In the genomic region with DNA sequence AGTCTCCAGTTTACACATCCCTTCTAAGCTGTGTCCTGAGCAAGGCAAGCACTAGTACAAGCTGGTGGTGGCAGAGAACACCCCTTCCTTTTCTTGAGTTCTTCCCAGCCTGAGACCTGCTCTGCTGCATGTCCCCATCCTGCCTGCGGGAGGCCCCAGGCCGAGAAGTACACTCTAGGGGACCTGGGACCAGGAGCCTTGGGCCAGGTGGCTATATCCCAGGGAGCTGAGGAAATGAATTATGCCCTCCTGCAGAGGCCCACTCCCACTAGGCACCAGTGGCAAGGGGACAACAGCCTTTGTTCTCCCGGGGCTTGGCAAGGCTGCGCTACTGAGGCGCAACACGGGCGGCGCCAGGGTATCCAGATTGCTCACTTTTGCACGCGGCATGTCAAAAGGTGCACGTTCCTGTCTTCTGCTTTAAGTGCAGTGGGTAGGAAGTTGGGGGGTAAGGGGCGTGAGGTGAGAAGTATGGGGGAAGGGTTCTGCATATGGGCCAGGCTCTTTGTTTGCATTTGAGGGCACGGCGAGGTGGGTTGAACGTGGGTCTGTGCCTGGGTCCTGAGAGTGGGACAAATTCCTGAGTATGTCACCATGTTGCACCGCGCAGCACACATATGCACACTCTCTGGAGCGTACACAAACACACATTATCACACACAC, we compare ENCODE assay signal across 7 mouse cellular contexts. TPM values are rescaled to one million over a fixed set of nuclear protein-coding genes. Genes with fewer than 3 reads are reported as not detected.
DNase-seq lines count a peak whose midpoint lies in the region; ATAC-seq lines count a peak whose summit lies in the region.

No protein-coding gene starts in this region.

- H3K4me1 ChIP-seq in heart, embryonic 16.5 days (ENCODE audit: control insufficient read depth, insufficient read depth, low read length): no peaks in the 10 kb centered on the region
- H3K4me1 ChIP-seq in limb, embryonic 15.5 days: 0 out of 2 replicates have a peak, but pooled peaks cover 6% of the 10 kb centered on the region
- H3K4me1 ChIP-seq in stomach, embryonic 14.5 days (ENCODE audit: control insufficient read depth, insufficient read depth, low read length): no peaks in the 10 kb centered on the region

- no peaks in the 10 kb centered on the region for H3K36me3 ChIP-seq in heart, embryonic 16.5 days (ENCODE audit: control insufficient read depth, insufficient read depth)
- H3K36me3 ChIP-seq in limb, embryonic 15.5 days: no peaks in the 10 kb centered on the region
- no peaks in the 10 kb centered on the region for H3K36me3 ChIP-seq in stomach, embryonic 14.5 days (ENCODE audit: control insufficient read depth, insufficient read depth, low read length)

- peak overlapping the region; percentile 41; the same call in 1 of the 2 replicates for H3K9ac ChIP-seq in heart, embryonic 16.5 days (ENCODE audit: low read length)
- H3K9ac ChIP-seq in limb, embryonic 15.5 days: no peak overlapping the region
- no peak overlapping the region for H3K9ac ChIP-seq in stomach, embryonic 14.5 days (replicated peaks; ENCODE audit: low read depth, low read length)

- peak; percentile 61 for ATAC-seq in common myeloid progenitor, adult 5-6 weeks (replicated peaks; ENCODE audit: low read depth, poor library complexity, severe bottlenecking)
- ATAC-seq in heart, embryonic 16.5 days (replicated peaks; ENCODE audit: extremely low read depth, insufficient read depth, low FRiP score): no peak; the same call in 1 of the 2 replicates
- no peak for ATAC-seq in limb, embryonic 15.5 days (ENCODE audit: insufficient number of reproducible peaks, low FRiP score, low TSS enrichment, low read depth)
- no peak for ATAC-seq in stomach, embryonic 14.5 days (ENCODE audit: insufficient number of reproducible peaks, insufficient read depth, low FRiP score, low read depth)
- no peak for ATAC-seq in monocyte, adult 5-6 weeks (replicated peaks; ENCODE audit: insufficient number of reproducible peaks, low FRiP score, low TSS enrichment, poor library complexity, severe bottlenecking)

- DNase-seq in thymus, adult 18-20 months: peak; percentile 2 to 7
- DNase-seq in thymus, postnatal 0 days (ENCODE audit: low spot score): no peak

- no peaks in the 10 kb centered on the region for H3K9me3 ChIP-seq in heart, embryonic 16.5 days (replicated peaks; ENCODE audit: control insufficient read depth, low read length)
- no peaks in the 10 kb centered on the region for H3K9me3 ChIP-seq in limb, embryonic 15.5 days
- H3K9me3 ChIP-seq in stomach, embryonic 14.5 days (ENCODE audit: control insufficient read depth, low read depth, low read length): no peaks in the 10 kb centered on the region

- H3K4me3 ChIP-seq in heart, embryonic 16.5 days (ENCODE audit: low read length): peak overlapping the region; percentile 64
- H3K4me3 ChIP-seq in limb, embryonic 15.5 days: peak overlapping the region; percentile 49
- peak overlapping the region; percentile 34; the same call in 1 of the 2 replicates for H3K4me3 ChIP-seq in stomach, embryonic 14.5 days (ENCODE audit: low read depth, low read length)

- no peak overlapping the region for H3K27ac ChIP-seq in heart, embryonic 16.5 days (ENCODE audit: low read length)
- no peak overlapping the region for H3K27ac ChIP-seq in limb, embryonic 15.5 days
- H3K27ac ChIP-seq in stomach, embryonic 14.5 days (ENCODE audit: low read length): no peak overlapping the region

- 18% methylated on average over 18 of the region's 18 CpGs for WGBS in heart, embryonic 16.5 days
- 28% methylated on average over 18 of the region's 18 CpGs for WGBS in limb, embryonic 15.5 days
- WGBS in stomach, embryonic 14.5 days: 32% methylated on average over 18 of the region's 18 CpGs

- H3K27me3 ChIP-seq in heart, embryonic 16.5 days (ENCODE audit: control insufficient read depth, insufficient read depth, low read length): no peaks in the 10 kb centered on the region
- peaks cover 24% of the 10 kb centered on the region; the same call in 1 of the 2 replicates for H3K27me3 ChIP-seq in limb, embryonic 15.5 days
- no peaks in the 10 kb centered on the region; the same call in 1 of the 2 replicates for H3K27me3 ChIP-seq in stomach, embryonic 14.5 days (ENCODE audit: control insufficient read depth, insufficient read depth, low read length)

- H3K4me2 ChIP-seq in heart, embryonic 16.5 days (ENCODE audit: low read depth, low read length): peak overlapping the region; percentile 75
- H3K4me2 ChIP-seq in limb, embryonic 15.5 days: peak overlapping the region; percentile 64
- peak overlapping the region; percentile 65 for H3K4me2 ChIP-seq in stomach, embryonic 14.5 days (replicated peaks; ENCODE audit: low read depth, low read length)

RNA-seq across cellular contexts. Expression of a gene that starts 1.7 kb away (rescaled TPM):
- 2.0 and 2.2 TPM in 2 replicates for polyA plus RNA-seq in thymus, postnatal 0 days (2015; fragmentation: Nextera tagmentation; extraction: Ambion mirVana)
- total RNA-seq in common myeloid progenitor, adult 5-6 weeks (2017): 0.53 and 4.1 TPM in 2 replicates
- polyA plus RNA-seq in heart, embryonic 16.5 days (2015; fragmentation: Nextera tagmentation; extraction: Ambion mirVana): 79.4 and 88.1 TPM in 2 replicates
- polyA plus RNA-seq in limb, embryonic 15.5 days (2015; fragmentation: Nextera tagmentation; extraction: Ambion mirVana): 17.2 and 24.9 TPM in 2 replicates
- 18.7 and 22.0 TPM in 2 replicates for polyA plus RNA-seq in stomach, embryonic 14.5 days (2014; fragmentation: Nextera tagmentation; extraction: Ambion mirVana)
- 4.1 to 8.6 TPM (median 4.8 TPM) in 3 replicates for total RNA-seq in monocyte, adult 5-6 weeks (2017)
